Mouse (Mus musculus): Measurements from ENCODE around the gene Irak2. TPM values are rescaled to one million over a fixed set of nuclear protein-coding genes. Genes with fewer than 3 reads are reported as not detected.

Gene Irak2
- polyA plus RNA-seq (2016; fragmentation: Nextera tagmentation; extraction: Ambion mirVana), result 3.0 and 3.7 TPM in 2 replicates

DNA sequence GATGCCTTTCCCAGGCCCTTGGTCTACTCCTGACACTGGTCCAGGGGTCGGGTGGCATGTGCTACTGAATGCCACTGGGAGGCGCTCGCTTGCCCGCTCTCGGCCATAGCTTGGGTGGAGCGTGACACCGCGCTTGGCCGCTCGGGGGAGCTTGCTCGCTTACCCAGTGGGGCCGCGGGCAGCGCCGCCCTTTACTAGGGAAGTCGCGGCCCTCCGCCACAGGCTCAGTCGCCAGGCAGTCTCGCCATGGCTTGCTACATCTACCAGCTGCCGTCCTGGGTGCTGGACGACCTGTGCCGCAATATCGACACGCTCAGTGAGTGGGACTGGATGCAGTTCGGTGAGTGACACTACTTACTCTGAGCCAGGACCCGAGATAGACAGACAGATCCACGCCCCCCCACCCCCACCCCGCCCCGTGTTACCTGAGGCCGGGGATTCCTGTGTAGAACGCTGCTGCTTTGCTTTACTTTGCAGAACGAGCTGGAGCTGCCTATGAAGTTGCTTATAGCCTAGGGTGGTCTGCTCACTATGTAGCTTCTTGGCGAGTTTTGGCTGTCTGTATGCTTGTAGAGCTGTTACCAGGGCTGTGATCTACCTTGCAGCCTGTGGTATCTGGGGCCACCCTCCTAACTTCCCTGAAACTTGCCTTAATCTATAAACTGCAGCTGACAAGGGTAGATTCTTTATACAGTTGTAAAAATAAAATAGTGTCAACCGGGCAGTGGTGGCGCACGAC is at the start of gene Irak2:
Gene Irak2 (plus strand): TSS at position 166 of the 739 bp plus-strand sequence.
- Histone ChIP-seq H3K4me2 (replicated peaks) (peak within 1 kb of the TSS; percentile 76), H3K9ac (peak within 1 kb of the TSS; percentile 58), H3K4me1 (no peaks in the 10 kb centered on the region; the same call in 1 of the 2 replicates), H3K27ac (no peak within 1 kb of the TSS), H3K36me3 (no peaks in the 10 kb centered on the region), H3K27me3 (no peaks in the 10 kb centered on the region), H3K4me3 (peak within 1 kb of the TSS; percentile 50), H3K9me3 (no peaks in the 10 kb centered on the region)
- peak; percentile 79 for ATAC-seq (ENCODE audit: insufficient number of reproducible peaks, insufficient read depth, low FRiP score, low TSS enrichment)
- 7% methylated on average over 37 of the region's 37 CpGs for WGBS

DNA sequence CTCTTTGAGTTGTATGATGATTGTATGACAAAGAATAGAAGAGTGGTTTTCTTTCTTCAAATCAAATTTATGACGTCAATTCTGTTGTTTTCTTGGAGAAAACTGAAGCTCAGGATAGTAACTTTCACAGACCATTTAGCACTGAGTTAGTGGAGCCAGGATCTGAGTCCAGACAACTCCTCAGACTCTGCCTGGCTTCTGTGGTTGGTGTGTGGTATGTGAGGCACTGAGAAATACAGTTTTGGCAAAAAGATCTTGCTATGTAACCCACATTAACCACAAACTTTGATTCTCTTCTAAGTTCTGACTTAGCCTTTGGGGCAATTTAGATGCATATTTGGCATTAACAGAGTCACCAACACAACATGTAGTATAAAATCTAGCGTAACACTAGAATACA is 45.6 kb upstream of the Irak2 start:
- 0 out of 2 replicates have a peak, but pooled peaks cover 9% of the 10 kb centered on the region for H3K36me3 ChIP-seq
- no peaks in the 10 kb centered on the region for H3K27me3 ChIP-seq
- H3K9me3 ChIP-seq, result no peaks in the 10 kb centered on the region
- no peak overlapping the region for H3K27ac ChIP-seq
- H3K4me2 ChIP-seq (replicated peaks), result no peak overlapping the region
- ATAC-seq (ENCODE audit: insufficient number of reproducible peaks, insufficient read depth, low FRiP score, low TSS enrichment), result no peak
- WGBS, result 98% methylated on average over 2 of the region's 2 CpGs
- H3K4me3 ChIP-seq, result no peak overlapping the region
- H3K9ac ChIP-seq, result no peak overlapping the region
- no peaks in the 10 kb centered on the region for H3K4me1 ChIP-seq

DNA sequence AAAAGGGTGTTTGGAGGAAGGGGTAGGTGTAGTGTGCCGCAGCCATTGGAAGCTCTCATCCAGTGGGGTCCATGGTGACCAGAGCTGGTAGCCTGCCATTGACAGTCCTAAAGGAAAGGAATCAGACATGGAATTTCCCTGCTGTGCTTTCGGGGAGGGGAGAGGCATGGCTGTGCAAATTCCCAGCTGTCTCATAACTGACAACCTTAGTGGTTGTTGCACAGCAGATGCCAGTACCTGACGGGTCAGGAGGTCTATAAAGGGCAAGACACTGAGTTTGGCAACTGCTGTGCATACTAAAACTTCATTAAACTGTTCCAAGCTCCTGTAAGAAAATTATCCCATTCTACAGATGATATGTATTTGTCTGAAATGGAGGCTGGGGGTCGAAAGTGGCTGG is 40.3 kb upstream of the Irak2 start:
- 0 out of 2 replicates have a peak, but pooled peaks cover 2% of the 10 kb centered on the region for H3K36me3 ChIP-seq
- no peak for ATAC-seq (ENCODE audit: insufficient number of reproducible peaks, insufficient read depth, low FRiP score, low TSS enrichment)
- no peak overlapping the region for H3K9ac ChIP-seq
- H3K4me1 ChIP-seq, result no peaks in the 10 kb centered on the region
- no peak overlapping the region for H3K4me3 ChIP-seq
- H3K27me3 ChIP-seq, result no peaks in the 10 kb centered on the region
- no peaks in the 10 kb centered on the region for H3K9me3 ChIP-seq
- 92% methylated on average over 4 of the region's 4 CpGs for WGBS
- no peak overlapping the region for H3K27ac ChIP-seq
- H3K4me2 ChIP-seq (replicated peaks), result no peak overlapping the region

DNA sequence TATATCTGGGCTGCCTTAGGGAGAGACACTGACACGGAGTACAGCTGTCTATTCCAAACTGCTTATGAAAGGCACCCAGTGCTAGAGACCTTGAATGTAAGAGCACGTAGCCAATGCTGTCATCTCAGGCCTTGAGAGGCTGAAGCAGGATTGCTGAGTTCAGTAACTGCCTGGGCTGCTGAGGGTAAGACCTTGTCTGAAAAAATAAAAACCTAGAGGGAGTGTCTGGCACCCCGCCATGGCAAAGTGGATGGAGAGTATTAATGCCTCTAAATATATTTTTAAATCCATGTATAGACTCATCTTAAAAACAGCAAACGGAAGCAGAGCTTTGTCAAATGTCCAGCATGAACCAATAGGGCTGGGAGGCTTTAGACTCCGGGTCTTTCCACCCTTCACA is 38.4 kb upstream of the Irak2 start:
- no peaks in the 10 kb centered on the region for H3K4me1 ChIP-seq
- ATAC-seq (ENCODE audit: insufficient number of reproducible peaks, insufficient read depth, low FRiP score, low TSS enrichment), result no peak
- no peak overlapping the region for H3K4me2 ChIP-seq (replicated peaks)
- H3K27me3 ChIP-seq, result no peaks in the 10 kb centered on the region
- 78% methylated on average over 5 of the region's 5 CpGs for WGBS
- H3K27ac ChIP-seq, result no peak overlapping the region
- H3K9me3 ChIP-seq, result no peaks in the 10 kb centered on the region
- no peak overlapping the region for H3K4me3 ChIP-seq
- H3K36me3 ChIP-seq, result 0 out of 2 replicates have a peak, but pooled peaks cover 2% of the 10 kb centered on the region
- no peak overlapping the region for H3K9ac ChIP-seq

DNA sequence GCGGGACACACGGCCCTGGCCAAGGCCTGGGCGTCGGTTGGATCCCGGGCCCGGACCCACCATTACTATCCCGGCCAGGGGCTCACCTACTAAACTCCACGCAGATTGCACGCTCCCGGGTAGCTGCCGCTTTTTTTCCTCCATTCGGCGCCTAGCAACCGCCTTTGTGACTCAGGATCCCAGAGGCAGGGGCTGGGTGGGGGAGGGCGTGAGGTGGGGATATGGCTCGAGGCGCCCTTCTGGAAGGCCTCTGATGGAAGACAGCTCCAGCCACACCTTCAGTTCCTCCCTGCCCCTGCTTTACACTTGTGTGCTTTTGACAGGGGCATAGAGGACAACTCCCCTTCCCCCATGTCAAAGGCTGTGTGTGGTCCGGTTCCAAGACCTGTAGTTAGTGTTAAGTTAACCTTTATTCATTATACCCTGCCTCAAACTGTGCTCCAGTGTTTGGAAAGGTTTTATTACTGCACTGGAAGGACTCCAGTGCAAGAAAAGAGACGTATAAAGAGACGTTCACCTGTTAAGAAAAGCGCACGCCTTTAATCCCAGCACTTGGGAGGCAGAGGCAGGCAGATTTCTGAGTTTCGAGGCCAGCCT is 37.6 kb upstream of the Irak2 start, which contains the start of gene Fancd2os:
Gene Fancd2os (minus strand): TSS at position 173 of the 597 bp plus-strand sequence.
- H3K4me3 ChIP-seq, result no peak within 1 kb of the TSS
- ATAC-seq (ENCODE audit: insufficient number of reproducible peaks, insufficient read depth, low FRiP score, low TSS enrichment), result no peak
- WGBS, result 43% methylated on average over 23 of the region's 23 CpGs
- no peak within 1 kb of the TSS for H3K27ac ChIP-seq
- H3K36me3 ChIP-seq, result 0 out of 2 replicates have a peak, but pooled peaks cover 2% of the 10 kb centered on the region
- no peak within 1 kb of the TSS for H3K4me2 ChIP-seq (replicated peaks)
- no peaks in the 10 kb centered on the region for H3K27me3 ChIP-seq
- no peak within 1 kb of the TSS for H3K9ac ChIP-seq
- no peaks in the 10 kb centered on the region for H3K9me3 ChIP-seq
- H3K4me1 ChIP-seq, result peaks cover 4% of the 10 kb centered on the region

DNA sequence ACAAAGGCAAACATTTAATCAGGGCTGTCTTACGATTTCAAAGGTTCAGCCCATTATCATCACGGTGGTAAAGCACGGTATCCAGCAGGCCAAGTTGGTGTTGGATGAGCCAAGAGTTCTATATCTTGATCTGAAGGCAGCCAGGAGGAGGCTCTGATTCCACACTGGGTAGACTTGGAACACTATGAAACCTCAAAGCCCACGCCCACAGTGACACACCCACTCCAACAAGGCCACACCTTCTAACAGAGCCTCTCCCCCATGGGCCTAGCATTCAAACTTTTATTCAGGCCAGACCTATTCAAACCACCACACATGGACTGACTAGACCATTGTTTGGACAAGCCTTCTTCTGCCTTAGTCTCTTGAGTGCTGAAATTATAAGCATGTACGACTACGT is 35.4 kb upstream of the Irak2 start:
- Histone ChIP-seq H3K27ac (no peak overlapping the region), H3K36me3 (no peaks in the 10 kb centered on the region), H3K4me1 (peaks cover 17% of the 10 kb centered on the region), H3K27me3 (no peaks in the 10 kb centered on the region), H3K4me2 (replicated peaks) (no peak overlapping the region), H3K4me3 (no peak overlapping the region), H3K9ac (no peak overlapping the region), H3K9me3 (no peaks in the 10 kb centered on the region)
- WGBS, result 93% methylated on average over 6 of the region's 6 CpGs
- no peak for ATAC-seq (ENCODE audit: insufficient number of reproducible peaks, insufficient read depth, low FRiP score, low TSS enrichment)

DNA sequence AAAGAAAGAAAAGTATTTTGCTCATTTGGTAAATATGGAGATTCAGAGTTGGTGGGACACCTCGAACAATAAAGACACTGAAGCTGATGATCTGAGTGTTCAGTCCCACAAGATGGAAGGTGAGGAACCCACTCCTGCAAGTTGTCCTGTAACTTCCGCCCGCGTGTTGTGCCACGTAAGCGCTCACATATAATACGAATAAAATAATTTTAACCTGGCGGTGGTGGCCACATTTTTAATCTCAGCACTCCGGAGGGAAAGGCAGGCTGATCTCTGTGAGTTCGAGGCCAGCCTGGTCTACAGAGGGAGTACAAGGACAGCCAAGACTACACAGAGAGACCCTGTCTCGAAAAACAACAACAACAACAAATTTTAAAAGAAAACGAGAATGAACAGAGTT is 34.3 kb upstream of the Irak2 start:
- H3K4me3 ChIP-seq, result peak overlapping the region; percentile 85
- H3K27ac ChIP-seq, result 0 out of 2 replicates have a peak overlapping the region, but pooled peaks have one; percentile 78
- peaks cover 17% of the 10 kb centered on the region for H3K4me1 ChIP-seq
- peak; percentile 13; the same call in 1 of the 2 replicates for ATAC-seq (ENCODE audit: insufficient number of reproducible peaks, insufficient read depth, low FRiP score, low TSS enrichment)
- H3K27me3 ChIP-seq, result no peaks in the 10 kb centered on the region
- H3K4me2 ChIP-seq (replicated peaks), result peak overlapping the region; percentile 69
- H3K36me3 ChIP-seq, result no peaks in the 10 kb centered on the region
- no peaks in the 10 kb centered on the region for H3K9me3 ChIP-seq
- WGBS, result 54% methylated on average over 12 of the region's 12 CpGs
- peak overlapping the region; percentile 84; the same call in 1 of the 2 replicates for H3K9ac ChIP-seq

DNA sequence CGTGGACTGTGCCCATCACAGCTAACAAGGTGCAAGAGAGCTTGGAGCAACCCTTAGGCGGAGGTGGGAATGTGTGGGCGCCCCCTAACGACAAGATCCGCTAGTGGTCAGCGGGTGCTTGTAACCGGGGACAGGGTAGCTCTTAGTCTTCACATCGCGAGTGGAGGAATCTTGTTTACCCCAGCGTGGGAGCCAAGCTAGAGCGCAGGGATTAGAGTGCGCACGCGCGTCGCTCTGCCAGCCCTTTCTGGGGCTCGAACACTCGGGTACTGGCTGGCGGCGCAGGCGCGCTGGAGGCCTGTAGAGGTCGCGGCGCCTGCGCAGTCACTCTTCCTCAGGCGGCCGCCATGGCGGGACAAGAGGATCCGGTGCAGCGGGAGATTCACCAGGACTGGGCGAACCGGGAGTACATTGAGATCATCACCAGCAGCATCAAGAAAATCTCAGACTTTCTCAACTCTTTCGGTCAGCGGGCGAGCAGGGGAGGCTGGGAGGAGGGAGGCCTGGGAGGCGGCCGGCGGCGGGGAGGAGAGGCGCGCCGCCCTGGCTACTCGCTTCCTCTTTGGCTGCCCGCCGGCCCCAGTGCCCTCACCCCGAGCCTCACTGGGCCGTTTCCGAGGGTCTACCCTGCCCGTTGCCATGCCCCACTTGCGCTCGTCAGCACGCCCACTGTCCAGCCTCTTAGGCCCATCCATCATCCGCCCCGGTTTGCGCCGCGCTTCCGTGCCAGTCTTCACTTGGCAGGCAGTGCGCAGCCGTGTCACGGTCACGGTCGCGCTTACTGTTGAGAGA is 33.6 kb upstream of the Irak2 start, which contains the start of gene Brk1:
Gene Brk1 (plus strand): TSS at position 341 of the 792 bp plus-strand sequence.
- peak within 1 kb of the TSS; percentile 78 for H3K27ac ChIP-seq
- H3K4me3 ChIP-seq, result peak within 1 kb of the TSS; percentile 85
- peaks cover 17% of the 10 kb centered on the region for H3K4me1 ChIP-seq
- ATAC-seq (ENCODE audit: insufficient number of reproducible peaks, insufficient read depth, low FRiP score, low TSS enrichment), result peak; percentile 84
- H3K36me3 ChIP-seq, result no peaks in the 10 kb centered on the region
- H3K9ac ChIP-seq, result peak within 1 kb of the TSS; percentile 84
- no peaks in the 10 kb centered on the region for H3K9me3 ChIP-seq
- H3K27me3 ChIP-seq, result no peaks in the 10 kb centered on the region
- H3K4me2 ChIP-seq (replicated peaks), result peak within 1 kb of the TSS; percentile 69
- WGBS, result 1% methylated on average over 65 of the region's 65 CpGs

DNA sequence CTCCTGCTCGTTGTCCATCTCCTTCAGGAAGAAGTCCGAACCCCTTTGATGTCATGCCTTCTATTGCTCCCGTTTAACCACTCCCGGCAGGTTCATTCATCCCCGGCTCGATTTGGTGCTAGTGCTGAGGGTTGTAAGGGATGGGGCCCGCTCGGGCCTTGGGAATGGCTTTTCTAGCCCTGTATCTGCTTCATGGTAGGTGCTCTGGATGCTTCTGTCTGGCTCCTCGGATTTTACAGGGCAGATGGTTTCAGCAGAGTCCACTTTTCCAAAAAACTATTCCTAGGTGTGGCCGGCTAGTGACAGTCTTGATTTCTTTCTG is 33.1 kb upstream of the Irak2 start:
- H3K36me3 ChIP-seq, result no peaks in the 10 kb centered on the region; the same call in 1 of the 2 replicates
- H3K4me1 ChIP-seq, result peaks cover 17% of the 10 kb centered on the region
- 7% methylated on average over 10 of the region's 10 CpGs for WGBS
- no peak for ATAC-seq (ENCODE audit: insufficient number of reproducible peaks, insufficient read depth, low FRiP score, low TSS enrichment)
- H3K27ac ChIP-seq, result peak overlapping the region; percentile 78
- peak overlapping the region; percentile 69 for H3K4me2 ChIP-seq (replicated peaks)
- no peaks in the 10 kb centered on the region for H3K9me3 ChIP-seq
- H3K4me3 ChIP-seq, result peak overlapping the region; percentile 85
- H3K27me3 ChIP-seq, result no peaks in the 10 kb centered on the region
- peak overlapping the region; percentile 84 for H3K9ac ChIP-seq

DNA sequence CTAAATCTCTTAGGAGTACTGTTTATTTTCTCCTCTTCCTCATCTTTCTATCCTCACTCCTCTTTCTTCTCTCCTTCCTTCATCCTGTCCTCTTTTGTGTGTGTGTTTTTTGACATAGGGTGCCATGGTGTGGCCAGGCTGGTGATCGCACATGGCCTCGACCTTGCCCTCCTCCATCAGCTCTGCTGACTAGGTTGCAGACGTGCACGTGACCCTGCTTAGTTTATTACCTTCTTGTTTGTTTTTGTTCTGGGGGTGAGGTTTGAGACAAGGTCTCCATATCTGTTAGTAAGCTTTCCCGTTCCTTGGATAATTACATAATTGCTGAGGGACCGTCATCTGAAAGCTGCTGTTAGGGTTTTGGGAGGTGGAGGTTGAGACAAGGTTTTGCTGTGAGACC is 29.4 kb upstream of the Irak2 start:
- ATAC-seq (ENCODE audit: insufficient number of reproducible peaks, insufficient read depth, low FRiP score, low TSS enrichment), result no peak
- Histone ChIP-seq H3K4me3 (no peak overlapping the region), H3K4me1 (peaks cover 17% of the 10 kb centered on the region), H3K9ac (no peak overlapping the region), H3K27ac (no peak overlapping the region), H3K9me3 (no peaks in the 10 kb centered on the region), H3K27me3 (no peaks in the 10 kb centered on the region), H3K4me2 (replicated peaks) (no peak overlapping the region), H3K36me3 (peaks cover 21% of the 10 kb centered on the region)
- WGBS, result 64% methylated on average over 6 of the region's 6 CpGs

DNA sequence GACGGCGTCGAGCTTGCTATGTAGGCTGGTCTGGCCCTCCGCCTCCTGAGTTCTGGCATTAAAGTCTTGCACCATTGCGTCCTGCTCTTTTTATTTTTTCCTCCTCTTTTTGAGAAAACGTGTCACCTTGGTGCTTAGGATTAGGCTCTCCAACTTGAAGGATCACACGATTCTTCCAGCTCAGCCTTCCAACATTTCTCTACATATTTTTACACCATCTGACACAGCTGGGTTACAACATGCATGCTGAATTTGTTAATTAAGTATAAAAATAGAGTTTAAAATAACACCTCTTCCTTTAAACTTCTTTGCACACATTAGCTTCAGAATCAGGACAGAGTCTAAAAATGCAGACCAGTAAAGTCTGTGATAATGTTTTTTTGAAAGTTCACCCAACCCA is 29.0 kb upstream of the Irak2 start:
- H3K27me3 ChIP-seq, result no peaks in the 10 kb centered on the region
- 81% methylated on average over 7 of the region's 7 CpGs for WGBS
- peaks cover 25% of the 10 kb centered on the region for H3K36me3 ChIP-seq
- no peak for ATAC-seq (ENCODE audit: insufficient number of reproducible peaks, insufficient read depth, low FRiP score, low TSS enrichment)
- peaks cover 17% of the 10 kb centered on the region for H3K4me1 ChIP-seq
- no peak overlapping the region for H3K27ac ChIP-seq
- H3K9ac ChIP-seq, result no peak overlapping the region
- no peaks in the 10 kb centered on the region for H3K9me3 ChIP-seq
- H3K4me2 ChIP-seq (replicated peaks), result no peak overlapping the region
- H3K4me3 ChIP-seq, result no peak overlapping the region
